ENCODE assay signal across 9 mouse cellular contexts in genomic region chr12:69776607-69777340, GRCm38 (mm10). TPM values are rescaled to one million over a fixed set of nuclear protein-coding genes. Genes with fewer than 3 reads are reported as not detected.
DNase-seq lines count a peak whose midpoint lies in the region; ATAC-seq and TF ChIP-seq lines count a peak whose summit lies in the region.
"Had no signal": no experiment of that assay in that cellular context is flagged by ENCODE, and none has a peak within 500 bp of the region (broad histone marks: within the 10 kb centered on the region; RNA-seq: fewer than 3 reads in every experiment).

No protein-coding gene starts in this region.

- no peak for TF ChIP-seq CTCF in MEL (IDR thresholded peaks at IDR 0.05 in 2 of 3, conservative IDR thresholded peaks at IDR 0.05 in 1 of 3; ENCODE audit: control insufficient read depth in 1 of 3, insufficient read depth in 1 of 3, low read depth in 2 of 3, low read length in 3 of 3, poor library complexity in 1 of 3, severe bottlenecking in 1 of 3)
- TF ChIP-seq CTCF in forebrain, postnatal 0 days (IDR thresholded peaks at IDR 0.05; ENCODE audit: low read depth), result no peak

- TF ChIP-seq POLR2A in MEL (IDR thresholded peaks at IDR 0.05; ENCODE audit: control insufficient read depth in 1 of 2, insufficient read depth in 1 of 2, low read depth in 1 of 2, low read length in 2 of 2, poor library complexity in 1 of 2), result no peak

- peaks cover 0 to 12% of the 10 kb centered on the region in 2 experiments; a peak in 3 of 4 replicates for H3K4me1 ChIP-seq in MEL (ENCODE audit: control insufficient read depth in 1 of 2, insufficient read depth in 2 of 2, low read length in 2 of 2)
- no peaks in the 10 kb centered on the region for H3K4me1 ChIP-seq in hindbrain, embryonic 11.5 days (replicated peaks; ENCODE audit: control insufficient read depth, insufficient read depth, low read length)
- no peaks in the 10 kb centered on the region for H3K4me1 ChIP-seq in forebrain, postnatal 0 days (ENCODE audit: insufficient read depth)

- H3K79me2 ChIP-seq in MEL (ENCODE audit: control insufficient read depth, insufficient read depth, low read length, poor library complexity), result no peaks in the 10 kb centered on the region

- H3K27me3 ChIP-seq in MEL (ENCODE audit: control insufficient read depth in 1 of 2, insufficient read depth in 2 of 2, low read length in 2 of 2), result no peaks in the 10 kb centered on the region
- no peaks in the 10 kb centered on the region for H3K27me3 ChIP-seq in hindbrain, embryonic 11.5 days (ENCODE audit: control insufficient read depth, insufficient read depth, low read length)
- H3K27me3 ChIP-seq in forebrain, postnatal 0 days (ENCODE audit: insufficient read depth, low read length), result no peaks in the 10 kb centered on the region
- H3K27me3 ChIP-seq: hindbrain, embryonic 12.5 days had no signal

- 76% methylated on average over 11 of the region's 11 CpGs for WGBS in hindbrain, embryonic 11.5 days
- 68% methylated on average over 11 of the region's 11 CpGs for WGBS in forebrain, postnatal 0 days

- H3K4me3 ChIP-seq in MEL (ENCODE audit: control insufficient read depth in 1 of 2, insufficient read depth in 1 of 2, low read depth in 2 of 2, low read length in 2 of 2), result peak overlapping the region; percentile 10 to 49
- H3K4me3 ChIP-seq in hindbrain, embryonic 11.5 days (ENCODE audit: low read depth, low read length), result no peak overlapping the region
- H3K4me3 ChIP-seq in forebrain, postnatal 0 days (ENCODE audit: low read depth, low read length), result no peak overlapping the region
- H3K4me3 ChIP-seq: hindbrain, embryonic 12.5 days had no signal

- TF ChIP-seq EP300 in MEL (IDR thresholded peaks at IDR 0.05; ENCODE audit: low read depth in 1 of 2, low read length in 2 of 2), result peak; percentile 27 to 50; a peak in 3 of 4 replicates

- peak overlapping the region; percentile 24 for H3K9ac ChIP-seq in MEL (ENCODE audit: control insufficient read depth, low read depth, low read length, poor library complexity, severe bottlenecking)
- H3K9ac ChIP-seq in hindbrain, embryonic 11.5 days (ENCODE audit: low read depth, low read length), result no peak overlapping the region
- no peak overlapping the region for H3K9ac ChIP-seq in forebrain, postnatal 0 days
- H3K9ac ChIP-seq: hindbrain, embryonic 12.5 days had no signal

- H3K9me3 ChIP-seq in MEL (replicated peaks; ENCODE audit: insufficient read depth, low read length), result no peaks in the 10 kb centered on the region
- H3K9me3 ChIP-seq in hindbrain, embryonic 11.5 days (ENCODE audit: control insufficient read depth, low read length), result no peaks in the 10 kb centered on the region
- H3K9me3 ChIP-seq in forebrain, postnatal 0 days (ENCODE audit: low read length), result no peaks in the 10 kb centered on the region
- H3K9me3 ChIP-seq: hindbrain, embryonic 12.5 days had no signal

- TF ChIP-seq RAD21 in MEL (IDR thresholded peaks at IDR 0.05; ENCODE audit: low read depth, low read length), result no peak

- no peak overlapping the region for H3K4me2 ChIP-seq in hindbrain, embryonic 11.5 days (replicated peaks; ENCODE audit: low read depth, low read length)
- no peak overlapping the region for H3K4me2 ChIP-seq in forebrain, postnatal 0 days (ENCODE audit: low read depth)
- H3K4me2 ChIP-seq: hindbrain, embryonic 12.5 days had no signal

- H3K36me3 ChIP-seq in MEL (ENCODE audit: control insufficient read depth in 1 of 2, insufficient read depth in 2 of 2, low read length in 2 of 2), result peaks cover 0 to 4% of the 10 kb centered on the region in 2 experiments; a peak in 2 of 4 replicates
- H3K36me3 ChIP-seq in hindbrain, embryonic 11.5 days (ENCODE audit: control insufficient read depth, insufficient read depth, low read length), result no peaks in the 10 kb centered on the region
- H3K36me3 ChIP-seq in forebrain, postnatal 0 days (ENCODE audit: insufficient read depth), result no peaks in the 10 kb centered on the region
- H3K36me3 ChIP-seq: hindbrain, embryonic 12.5 days had no signal

- no peak overlapping the region for H3K27ac ChIP-seq in MEL (ENCODE audit: control insufficient read depth, low read depth, low read length)
- no peak overlapping the region for H3K27ac ChIP-seq in hindbrain, embryonic 11.5 days (ENCODE audit: low read depth, low read length)
- H3K27ac ChIP-seq in forebrain, postnatal 0 days (ENCODE audit: low read depth, low read length), result no peak overlapping the region
- H3K27ac ChIP-seq: hindbrain, embryonic 12.5 days had no signal

- ATAC-seq in hindbrain, embryonic 11.5 days (ENCODE audit: low FRiP score), result no peak
- ATAC-seq in forebrain, postnatal 0 days, result no peak

- peak; percentile 40 for DNase-seq in 416B (ENCODE audit: low read depth)
- DNase-seq in MEL (ENCODE audit: low read depth, low spot score), result peak; percentile 49
- peak; percentile 73 for DNase-seq in kidney, postnatal 10 days
- peak; percentile 30 for DNase-seq in lung, postnatal 25 days (ENCODE audit: low spot score)
- no peak for DNase-seq in hindbrain, embryonic 11.5 days (ENCODE audit: low spot score)
- no peak for DNase-seq in adrenal gland, postnatal 4 days (ENCODE audit: low spot score in 2 of 2)
- no peak for DNase-seq in forebrain, postnatal 0 days
- DNase-seq: left cerebral cortex, postnatal 4 days had no signal

TF ChIP-seq in MEL, 35 proteins besides CTCF, POLR2A, EP300 and RAD21:
- TF ChIP-seq USF1 (IDR thresholded peaks at IDR 0.05; ENCODE audit: low read depth, low read length), result peak; percentile 90
- TF ChIP-seq MEF2A (IDR thresholded peaks at IDR 0.05; ENCODE audit: extremely low read depth, insufficient replicate concordance, low read depth, low read length, poor library complexity, severe bottlenecking), result no peak
- no peak for TF ChIP-seq MAZ (IDR thresholded peaks at IDR 0.05; ENCODE audit: low read depth, low read length)
- no peak for TF ChIP-seq MYB (IDR thresholded peaks at IDR 0.05; ENCODE audit: low read depth, low read length)
- TF ChIP-seq RCOR1 (IDR thresholded peaks at IDR 0.05; ENCODE audit: low read depth, low read length), result peak; percentile 37; the same call in 1 of the 2 replicates
- peak; percentile 63 for TF ChIP-seq MAX (IDR thresholded peaks at IDR 0.05; ENCODE audit: low read length)
- 0 out of 2 replicates have a peak, but pooled peaks have one; percentile 39 for TF ChIP-seq TCF12 (IDR thresholded peaks at IDR 0.05; ENCODE audit: low read depth, low read length)
- TF ChIP-seq ETS1 (IDR thresholded peaks at IDR 0.05; ENCODE audit: low read depth, low read length), result peak; percentile 60
- 0 out of 4 replicates have a peak, but pooled peaks of 1 of the 2 experiments have one; percentile 40 for TF ChIP-seq USF2 (IDR thresholded peaks at IDR 0.05; ENCODE audit: borderline replicate concordance in 1 of 2, insufficient read depth in 1 of 2, low read depth in 1 of 2, low read length in 2 of 2)
- TF ChIP-seq BHLHE40 (IDR thresholded peaks at IDR 0.05; ENCODE audit: borderline replicate concordance, low read depth, low read length), result peak; percentile 78; the same call in 1 of the 2 replicates
- TF ChIP-seq GATA1 (IDR thresholded peaks at IDR 0.05; ENCODE audit: low read depth, low read length), result no peak
- TF ChIP-seq TBP (IDR thresholded peaks at IDR 0.05; ENCODE audit: low read depth, low read length), result no peak
- TF ChIP-seq SMC3 (IDR thresholded peaks at IDR 0.05; ENCODE audit: low read depth, low read length), result no peak
TF ChIP-seq in MEL: peak in this region for 7.

RNA-seq across cellular contexts. Expression of gene Cdkl1, which starts 14.3 kb away (rescaled TPM):
- 0.08 TPM in 1 of 2 replicates, not detected in the other for total RNA-seq in MEL (2012; rRNA removed)
- polyA plus RNA-seq in MEL (2012; ENCODE audit: insufficient read depth in 1 of 2, insufficient read length in 2 of 2, low read depth in 1 of 2, low replicate concordance in 2 of 2, missing spikeins in 1 of 2), result under 1 TPM in 1 of 2 experiments, not detected in 1; 0.32 TPM
- 0.77 and 1.5 TPM in 2 replicates for polyA plus RNA-seq in hindbrain, embryonic 11.5 days (2014; fragmentation: Nextera tagmentation; extraction: Ambion mirVana)
- total RNA-seq in adrenal gland, postnatal 4 days (2021), result 10 to 100 TPM in 1 of 2 experiments, 1 to 10 TPM in 1; 6.5 to 23.4 TPM
- total RNA-seq in forebrain, postnatal 0 days (2014; rRNA removed), result 30.8 and 35.7 TPM in 2 replicates
- polyA plus RNA-seq in forebrain, postnatal 0 days (2015; fragmentation: Nextera tagmentation; extraction: Ambion mirVana), result 13.7 and 16.9 TPM in 2 replicates

RNA-seq across cellular contexts. Expression of gene Atp5s, which starts 52.0 kb away (rescaled TPM):
- total RNA-seq in MEL (2012; rRNA removed), result 9.4 and 13.7 TPM in 2 replicates
- polyA plus RNA-seq in MEL (2012; ENCODE audit: insufficient read depth in 1 of 2, insufficient read length in 2 of 2, low read depth in 1 of 2, low replicate concordance in 2 of 2, missing spikeins in 1 of 2), result 10 to 100 TPM in 1 of 2 experiments, not detected in 1; 12.7 TPM
- 22.2 and 23.6 TPM in 2 replicates for polyA plus RNA-seq in hindbrain, embryonic 11.5 days (2014; fragmentation: Nextera tagmentation; extraction: Ambion mirVana)
- total RNA-seq in adrenal gland, postnatal 4 days (2021), result 10 to 100 TPM; 18.6 TPM
- total RNA-seq in forebrain, postnatal 0 days (2014; rRNA removed), result 16.1 and 19.9 TPM in 2 replicates
- polyA plus RNA-seq in forebrain, postnatal 0 days (2015; fragmentation: Nextera tagmentation; extraction: Ambion mirVana), result 23.0 and 25.7 TPM in 2 replicates

RNA-seq across cellular contexts. Expression of gene L2hgdh, which starts 52.1 kb away (rescaled TPM):
- 23.9 and 31.6 TPM in 2 replicates for total RNA-seq in MEL (2012; rRNA removed)
- polyA plus RNA-seq in MEL (2012; ENCODE audit: insufficient read depth in 1 of 2, insufficient read length in 2 of 2, low read depth in 1 of 2, low replicate concordance in 2 of 2, missing spikeins in 1 of 2), result 10 to 100 TPM in 1 of 2 experiments, not detected in 1; 18.3 TPM
- polyA plus RNA-seq in hindbrain, embryonic 11.5 days (2014; fragmentation: Nextera tagmentation; extraction: Ambion mirVana), result 12.7 and 13.9 TPM in 2 replicates
- 10 to 100 TPM; 21.3 to 22.3 TPM for total RNA-seq in adrenal gland, postnatal 4 days (2021)
- 12.3 and 13.3 TPM in 2 replicates for total RNA-seq in forebrain, postnatal 0 days (2014; rRNA removed)
- polyA plus RNA-seq in forebrain, postnatal 0 days (2015; fragmentation: Nextera tagmentation; extraction: Ambion mirVana), result 5.7 and 8.5 TPM in 2 replicates

Comparison
In these comparisons a context has a peak if more than half of its experiments do, and no peak if none do; other contexts are left out.
1. DNase-seq: peak in 416B (single experiment), MEL (single experiment), kidney, postnatal 10 days (single experiment) and lung, postnatal 25 days (single experiment); none in hindbrain, embryonic 11.5 days (single experiment), adrenal gland, postnatal 4 days (0 of 2) and forebrain, postnatal 0 days (single experiment).
2. H3K4me3 ChIP-seq: peak in MEL (2 of 2); none in hindbrain, embryonic 11.5 days (single experiment) and forebrain, postnatal 0 days (single experiment).